Mouse (Mus musculus) adrenal gland, adult (tissue): Measurements from ENCODE around the gene Rplp0.

Source experiments
- DNase-seq, 2 experiments: peaks; one replicate each; pipeline ENCODE4 v3.0.0; 2022 to 2023; ENCODE audit warnings: low spot score in 1 of 2; ENCODE audit not compliant: inconsistent age in 2 of 2

Gene Rplp0

DNA sequence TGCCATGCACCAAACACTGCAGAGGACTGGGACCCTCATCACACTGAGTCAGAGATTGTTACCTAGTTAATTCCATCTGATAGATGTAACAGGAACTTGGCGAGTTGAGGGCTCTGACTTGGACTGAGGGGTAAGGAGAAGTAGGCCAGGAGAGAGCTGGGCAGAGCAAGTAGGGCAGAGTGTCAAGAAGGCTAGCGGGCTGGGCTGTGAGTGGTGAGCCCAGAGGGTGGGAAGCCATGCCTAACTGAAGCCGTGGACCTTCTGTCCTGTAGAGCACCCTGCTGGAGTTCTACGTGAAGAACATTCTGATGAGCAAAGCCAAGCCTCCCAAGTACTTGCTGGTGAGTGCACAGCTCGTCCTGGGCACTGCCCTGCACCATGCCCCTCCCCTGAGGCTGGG, 20.1 kb downstream of the Rplp0 start:
- DNase-seq, result no peak

DNA sequence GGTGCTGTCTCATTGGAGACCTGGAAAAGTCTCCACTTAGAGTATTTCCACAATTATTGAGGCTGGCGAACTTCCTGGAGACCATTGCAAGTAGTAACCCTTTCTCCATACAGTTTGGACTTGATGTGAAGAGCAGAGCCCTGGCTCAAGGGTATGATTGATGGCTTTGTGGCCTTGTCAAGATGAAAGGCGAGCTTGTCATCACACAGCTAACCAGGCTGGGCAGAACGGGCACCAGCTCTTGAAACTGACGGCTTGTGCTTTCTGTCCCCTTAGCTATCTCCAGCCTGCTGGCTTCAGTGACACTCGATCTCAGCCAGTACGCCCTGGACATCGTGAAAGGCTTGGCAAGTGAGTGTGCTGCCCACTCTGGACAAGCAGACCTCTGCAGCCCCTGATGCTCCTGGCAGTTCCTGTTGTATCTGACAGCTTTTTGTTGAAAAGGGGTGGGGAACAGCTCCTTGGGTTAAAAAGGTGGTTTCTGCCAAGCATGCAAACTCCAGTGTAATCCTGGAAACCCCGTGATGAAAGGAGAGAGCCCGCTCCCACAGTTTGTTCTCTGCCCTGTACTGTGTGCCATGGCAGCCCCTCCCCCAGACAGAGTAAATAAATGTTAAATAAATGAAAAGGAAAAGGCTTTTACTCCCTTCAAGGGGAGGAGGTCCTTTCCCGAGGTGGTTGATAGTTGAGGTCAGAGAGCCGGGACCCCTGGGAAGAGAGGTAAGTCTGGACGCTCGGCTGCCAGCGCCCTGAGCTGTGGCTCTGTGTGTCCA, 21.1 kb downstream of the Rplp0 start:
- DNase-seq, result peak; percentile 68 to 78

DNA sequence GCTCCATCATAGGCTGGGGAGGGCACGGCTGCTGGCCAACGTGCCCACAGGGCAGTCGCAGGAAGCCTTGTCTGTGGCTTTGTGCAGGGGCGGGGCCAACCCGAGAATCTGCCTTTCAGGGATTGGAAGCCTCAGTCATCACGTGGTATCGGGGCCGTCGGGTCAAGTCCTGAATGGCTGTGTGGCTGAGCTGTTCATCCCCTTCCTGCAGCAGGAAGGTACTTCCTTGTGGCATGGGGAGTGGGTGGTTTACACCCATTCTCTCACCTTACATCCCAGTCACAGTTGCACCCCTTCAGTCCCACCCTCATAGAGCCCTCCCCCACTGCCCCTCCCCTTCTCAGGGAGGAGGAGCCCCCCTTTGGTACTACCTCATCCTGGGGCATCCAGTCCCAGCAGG, 22.4 kb downstream of the Rplp0 start:
- no peak for DNase-seq

DNA sequence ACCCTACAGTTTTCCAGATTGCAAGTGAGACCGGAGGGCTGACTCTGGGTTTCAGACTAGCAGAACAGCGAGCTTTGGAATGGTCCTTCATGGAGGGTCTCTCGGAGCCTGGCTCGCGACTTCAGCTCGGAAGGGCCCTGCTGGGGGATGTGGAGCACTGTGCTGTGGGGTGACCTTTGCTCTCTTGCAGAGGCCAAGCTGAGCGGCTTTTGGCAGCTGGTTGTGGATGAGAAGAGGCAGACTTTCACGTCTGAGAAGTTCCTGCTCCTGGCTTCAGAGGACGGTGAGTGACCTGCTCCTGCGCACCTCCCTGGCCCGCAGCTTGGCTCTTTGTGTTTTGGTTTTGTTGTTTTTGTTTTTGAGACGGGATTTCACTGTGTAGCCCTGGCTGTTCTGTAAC, 26.3 kb downstream of the Rplp0 start:
- no peak for DNase-seq

DNA sequence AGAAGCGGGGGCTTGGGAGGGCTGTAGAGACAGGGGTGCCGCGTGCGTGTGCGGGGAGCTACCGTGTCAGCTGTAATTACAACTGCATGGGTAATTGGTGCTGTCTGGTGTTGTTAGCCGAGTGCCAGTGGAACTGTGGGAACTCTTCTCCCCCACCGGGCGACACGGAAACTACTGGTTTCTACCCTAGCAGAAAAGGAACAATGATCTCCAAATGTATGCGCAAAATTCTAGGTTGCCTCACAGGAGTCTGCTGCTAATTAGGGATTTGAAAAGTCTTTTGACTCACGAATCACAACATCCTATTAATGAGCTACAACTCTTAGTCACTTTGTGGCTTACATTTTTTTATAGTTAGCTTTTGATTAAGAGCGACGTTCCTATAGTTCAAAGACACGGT, 26.9 kb downstream of the Rplp0 start:
- no peak for DNase-seq

DNA sequence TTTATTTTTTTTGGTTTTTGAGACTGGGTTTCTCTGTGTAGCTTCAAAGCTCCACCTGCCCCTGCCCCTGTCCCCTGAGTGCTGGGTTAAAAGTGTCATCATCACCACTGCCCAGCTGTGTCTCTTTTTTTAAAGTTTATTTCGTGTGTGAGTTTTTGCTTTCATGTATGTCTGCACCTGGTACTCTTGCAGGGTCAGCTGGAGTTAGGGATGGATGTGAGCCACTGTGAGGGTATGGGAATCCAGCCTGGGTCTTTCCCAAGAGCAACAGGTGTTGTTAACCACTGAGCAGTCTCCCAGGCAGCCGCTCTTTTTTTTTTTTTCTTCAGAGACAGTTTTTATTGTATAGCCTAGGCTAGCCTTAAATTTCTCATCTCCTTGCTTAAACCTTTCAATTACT, 27.5 kb downstream of the Rplp0 start:
- no peak for DNase-seq

DNA sequence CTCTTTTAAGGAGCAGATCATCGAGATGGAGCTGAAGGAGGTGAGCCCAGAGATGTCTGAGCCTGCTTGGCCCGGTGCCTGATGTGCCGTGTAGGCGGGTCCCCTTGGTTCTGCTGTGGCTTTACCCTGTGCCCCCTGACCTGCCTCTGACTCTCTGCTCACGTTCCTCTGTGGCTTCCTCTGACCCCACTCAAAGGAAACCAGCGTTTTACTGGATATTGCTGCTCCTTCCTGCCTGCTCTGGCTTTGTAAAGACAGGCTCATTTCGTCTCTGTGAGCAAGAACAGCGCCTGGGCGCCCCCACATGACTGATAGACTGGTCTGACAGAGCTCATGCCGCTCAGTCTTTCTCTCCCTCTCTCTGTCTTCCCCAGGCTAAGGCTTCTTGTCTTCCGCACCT, 31.8 kb downstream of the Rplp0 start:
- no peak for DNase-seq

DNA sequence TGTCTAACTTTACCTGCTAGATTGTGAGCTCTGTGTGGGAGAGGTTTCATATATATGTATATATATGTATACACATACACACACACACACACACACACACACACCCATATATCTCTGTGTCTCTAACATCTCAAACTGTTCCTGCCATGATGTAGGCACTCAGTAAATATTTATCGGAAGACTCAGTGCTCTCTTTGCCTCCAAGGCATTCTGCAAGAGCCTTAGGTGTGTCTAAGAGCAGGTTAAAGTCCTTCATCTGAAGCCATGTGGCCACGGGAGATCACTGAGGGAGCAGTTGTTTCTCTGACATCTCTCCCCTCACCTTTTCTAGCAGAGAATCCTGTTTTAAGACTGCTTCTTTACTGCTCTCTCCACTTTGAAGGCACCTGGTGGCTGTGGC, 32.2 kb downstream of the Rplp0 start:
- DNase-seq, result no peak

DNA sequence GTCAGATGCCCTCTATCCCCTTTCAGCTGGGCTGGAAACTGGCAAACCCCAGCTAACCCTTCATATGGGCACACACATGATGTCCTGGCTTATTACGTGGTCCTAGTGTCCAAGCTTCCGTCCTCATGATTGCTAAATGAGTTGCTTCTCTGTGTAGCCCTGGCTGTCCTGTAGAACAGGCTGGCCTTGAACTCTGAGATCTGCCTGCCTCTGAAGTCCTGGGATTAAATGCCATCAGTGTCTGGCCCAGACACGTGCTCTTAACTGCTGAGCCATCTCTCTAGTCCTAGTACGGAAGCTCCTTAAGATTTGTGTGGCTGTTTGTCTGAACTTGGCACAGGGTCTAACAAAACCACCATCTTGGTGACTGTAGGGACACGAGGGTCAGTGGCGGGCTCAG, 44.3 kb downstream of the Rplp0 start:
- peak; percentile 70 to 73 for DNase-seq

DNA sequence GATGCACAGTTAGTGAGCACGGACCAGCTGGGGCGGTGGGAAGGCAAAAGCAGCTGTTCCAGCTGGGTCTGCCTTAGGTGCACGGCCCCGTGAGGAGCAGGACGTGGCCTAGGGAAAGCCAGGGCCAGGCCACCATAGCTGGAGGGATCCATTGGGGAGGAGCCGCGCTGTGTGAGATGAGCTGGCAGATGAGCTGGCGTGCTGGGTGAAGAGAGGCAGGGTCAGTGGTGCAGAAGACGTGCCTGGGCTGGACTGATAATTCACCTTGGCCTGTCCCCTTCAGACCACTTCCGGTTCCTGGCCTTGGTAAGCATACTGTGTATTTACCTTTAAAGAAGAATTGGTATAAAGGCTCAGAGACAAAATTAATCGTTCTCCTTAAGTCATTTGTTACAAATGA, 52.3 kb downstream of the Rplp0 start:
- DNase-seq, result peak in 1 of 2 experiments; percentile 58
